Mouse (Mus musculus) frontal cortex, adult (tissue): Measurements from ENCODE around the gene Wdr18.

ENCODE experiments used
- ATAC-seq: cut with Nextera tagmentation; 2 replicates; pipeline ENCODE4 v1.9.2; 2017; ENCODE audit warnings: mild to moderate bottlenecking, moderate library complexity, mixed read lengths; ENCODE audit not compliant: low TSS enrichment

Gene Wdr18

GRCm38 (mm10) chr10:79977324-79977723 lies 17.4 kb downstream of the Wdr18 start:
- no peak for ATAC-seq

GRCm38 (mm10) chr10:79978061-79978460 lies 18.1 kb downstream of the Wdr18 start:
- ATAC-seq, result no peak

GRCm38 (mm10) chr10:79979401-79980155 lies 19.6 kb downstream of the Wdr18 start:
- ATAC-seq, result no peak

GRCm38 (mm10) chr10:79983205-79983604 lies 23.3 kb downstream of the Wdr18 start:
- no peak for ATAC-seq

DNA sequence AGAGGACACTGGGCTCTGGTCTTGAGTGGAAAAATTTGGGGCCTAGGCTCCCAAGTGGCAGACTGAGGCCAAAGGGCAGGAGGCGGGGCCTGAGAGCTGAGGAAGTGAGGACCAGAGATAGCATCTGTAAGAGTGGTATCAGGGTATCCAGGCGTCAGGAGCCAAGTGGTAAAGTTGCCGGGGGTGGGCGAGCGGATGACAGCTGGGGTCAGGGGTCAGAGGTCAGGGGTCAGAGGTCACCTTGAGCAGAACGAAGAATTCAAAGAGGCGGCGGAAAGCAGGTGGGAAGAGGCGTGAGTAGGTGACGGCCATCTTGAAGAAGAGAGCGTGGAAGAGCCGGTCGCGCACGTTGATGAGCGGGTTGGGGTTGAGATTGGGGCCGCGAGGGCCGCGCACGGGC lies 23.7 kb downstream of the Wdr18 start:
- no peak for ATAC-seq

GRCm38 (mm10) chr10:79984195-79984816 lies 24.4 kb downstream of the Wdr18 start, which contains the start of gene Tmem259:
Gene Tmem259, minus strand, starts transcription at chr10:79984330.
- ATAC-seq, result peak; percentile 42

- ATAC-seq, result peak; percentile 79
Observed at GRCm38 (mm10) chr10:79984871-79985270, 24.9 kb downstream of the Wdr18 start.

DNA sequence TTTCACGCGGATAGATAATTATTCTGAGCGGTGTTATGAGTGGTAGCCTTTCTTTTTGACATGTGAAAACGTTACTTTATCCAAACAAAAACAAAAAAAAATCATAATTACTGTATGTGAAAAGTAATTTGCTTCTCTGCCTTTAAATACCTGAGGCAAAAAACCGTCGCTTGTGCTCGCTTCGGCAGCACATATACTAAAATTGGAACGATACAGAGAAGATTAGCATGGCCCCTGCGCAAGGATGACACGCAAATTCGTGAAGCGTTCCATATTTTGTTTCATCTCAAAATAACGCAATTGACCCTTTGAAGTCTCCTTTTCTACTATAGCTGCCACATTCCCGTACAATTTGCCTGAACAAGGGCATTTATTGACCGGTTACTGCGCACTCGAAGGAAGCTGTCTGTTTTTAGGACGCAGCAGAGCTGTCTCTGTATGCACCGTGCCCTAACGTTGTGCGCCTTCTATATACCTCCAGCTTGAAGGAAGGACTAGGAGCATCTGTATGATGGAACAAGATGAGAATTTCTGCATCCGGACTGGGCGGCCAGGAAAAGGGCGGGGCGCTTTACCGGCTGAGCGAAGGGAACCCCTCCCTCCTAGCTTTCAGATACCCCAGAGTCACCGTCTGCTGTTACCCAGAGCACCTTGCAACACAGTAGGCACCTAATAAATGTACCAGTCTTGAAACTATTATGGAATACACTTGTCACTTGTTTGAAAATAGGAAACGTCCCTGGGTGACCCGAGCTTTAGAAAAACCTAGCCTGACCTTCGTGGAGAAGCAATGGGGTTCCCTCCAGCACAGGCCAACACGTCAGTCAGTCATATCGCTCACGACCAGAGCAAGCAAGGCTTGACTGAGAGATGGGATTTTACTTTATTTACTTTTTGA lies 25.6 kb downstream of the Wdr18 start:
- ATAC-seq, result peak; percentile 25; the same call in 1 of the 2 replicates

- no peak for ATAC-seq
Observed at GRCm38 (mm10) chr10:79986232-79986878, 26.4 kb downstream of the Wdr18 start.

GRCm38 (mm10) chr10:79986963-79987362 lies 27.0 kb downstream of the Wdr18 start:
- ATAC-seq, result no peak

DNA sequence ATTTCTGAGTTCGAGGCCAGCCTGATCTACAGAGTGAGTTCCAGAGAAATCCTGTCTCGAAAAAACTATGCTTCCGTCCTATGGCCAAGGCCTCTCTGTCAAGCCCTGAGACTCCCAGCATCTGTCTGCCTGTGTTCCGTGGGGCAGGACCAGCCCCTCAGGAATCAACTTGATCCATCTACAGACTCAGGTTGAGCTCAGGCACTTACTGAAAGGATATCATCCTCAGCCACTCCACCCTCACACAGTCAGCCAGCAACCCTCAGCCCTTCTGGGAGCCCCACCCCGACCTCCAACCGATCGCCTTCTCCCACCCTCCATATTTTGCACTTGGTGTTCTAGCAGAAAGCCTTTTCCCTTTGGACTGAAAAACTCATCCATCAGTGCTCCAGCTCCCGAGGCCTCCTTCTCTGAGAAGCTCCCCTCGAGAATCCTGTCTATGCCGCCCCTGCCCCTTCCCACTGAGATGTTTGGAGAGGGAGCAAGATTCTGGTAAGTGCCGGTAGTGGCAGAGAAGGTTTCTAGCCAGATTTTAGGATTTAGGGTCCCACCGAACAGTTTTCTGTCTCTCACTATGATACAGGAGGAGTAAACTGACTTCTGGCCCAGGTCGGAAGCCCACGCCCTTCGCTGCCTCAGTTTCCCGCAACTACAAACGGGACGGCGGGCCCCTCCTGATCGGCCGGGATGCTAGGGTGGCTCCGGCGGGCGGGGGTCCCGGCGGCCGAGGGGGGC lies 28.0 kb downstream of the Wdr18 start:
- ATAC-seq, result no peak

DNA sequence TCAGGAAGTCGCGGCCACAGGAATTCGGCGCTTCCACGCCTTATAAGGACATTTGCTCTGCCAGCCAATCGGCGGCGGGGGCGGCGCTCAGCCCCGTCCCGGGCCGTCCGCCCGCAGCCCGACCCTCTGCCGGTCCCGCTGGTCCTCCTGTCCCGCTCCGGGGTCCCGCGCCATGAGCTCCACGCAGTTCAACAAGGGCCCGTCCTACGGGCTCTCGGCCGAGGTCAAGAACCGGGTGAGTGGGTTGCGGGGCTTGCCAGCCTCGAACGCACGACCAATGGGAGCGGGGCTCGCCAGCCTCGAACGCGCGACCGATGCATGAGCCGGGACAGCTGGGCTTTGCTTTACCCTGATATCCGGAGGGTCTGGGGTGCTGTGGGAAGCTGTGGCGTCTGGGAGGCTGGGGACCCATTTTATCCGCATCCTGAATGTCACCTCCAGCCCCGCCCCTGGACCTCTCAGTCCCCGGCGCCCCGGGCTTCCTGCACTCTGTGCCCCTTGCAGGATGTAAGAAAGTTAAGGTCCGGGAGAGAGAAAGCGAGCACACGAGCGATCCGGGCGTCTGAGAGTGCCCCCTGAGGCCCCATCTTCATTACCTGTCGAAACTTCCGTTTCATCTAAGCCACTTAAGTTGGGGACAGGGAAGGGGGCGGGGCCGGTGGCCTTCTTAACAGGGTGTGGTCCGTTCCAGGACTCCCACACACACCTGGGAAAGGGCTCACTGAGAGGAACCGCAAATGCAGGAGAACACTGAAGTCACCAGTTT lies 28.7 kb downstream of the Wdr18 start, which contains the start of gene Cnn2:
Gene Cnn2, plus strand, starts transcription at position 79 of the 766 bp plus-strand sequence.
- ATAC-seq, result no peak

DNA sequence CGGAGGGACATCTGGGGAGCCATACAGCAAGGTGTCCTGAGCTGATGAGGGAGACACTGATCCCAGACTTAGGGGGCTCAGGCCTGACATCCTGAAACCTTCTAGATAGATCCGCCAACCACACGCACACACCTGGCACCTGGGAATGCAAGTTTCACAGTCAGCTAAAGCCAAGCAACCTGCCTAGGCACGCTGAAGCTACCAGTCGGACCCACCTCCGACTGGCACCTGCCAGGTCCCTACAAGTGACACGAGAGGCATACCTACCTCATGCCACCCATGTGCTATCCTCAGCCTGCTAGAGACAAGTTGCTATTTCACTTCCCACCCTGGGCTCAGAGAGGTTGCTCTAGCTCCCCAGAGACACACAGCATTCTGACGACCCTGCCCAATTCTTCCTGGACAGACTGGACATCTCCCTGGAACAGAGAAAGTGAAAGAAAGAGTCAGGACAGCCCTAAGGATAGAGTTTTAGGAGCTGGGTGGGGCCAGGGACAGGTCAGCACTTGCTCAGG lies 29.4 kb downstream of the Wdr18 start:
- ATAC-seq, result no peak

GRCm38 (mm10) chr10:79989870-79990269 lies 29.9 kb downstream of the Wdr18 start:
- no peak for ATAC-seq

GRCm38 (mm10) chr10:79991099-79991498 lies 31.1 kb downstream of the Wdr18 start:
- ATAC-seq, result no peak

DNA sequence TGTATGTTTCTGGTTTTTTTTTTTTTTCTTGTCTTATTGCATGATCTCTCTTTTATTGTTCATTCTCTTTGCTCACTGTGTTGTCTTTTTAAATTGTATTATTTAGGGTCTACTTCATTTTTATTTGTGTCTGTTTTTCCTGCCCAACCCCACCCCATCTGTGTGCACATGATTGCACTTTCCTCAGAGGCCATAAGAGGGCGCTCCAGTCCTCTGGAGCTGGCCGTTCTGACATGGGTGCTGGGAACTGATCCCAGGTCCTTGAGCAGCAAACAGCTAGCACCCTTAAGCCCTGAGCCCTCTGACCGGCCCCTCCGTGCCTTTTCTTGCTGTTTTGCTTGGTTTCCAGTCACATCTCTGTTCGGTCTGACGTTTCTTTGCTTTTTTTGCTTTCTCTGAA lies 31.6 kb downstream of the Wdr18 start:
- ATAC-seq, result no peak

DNA sequence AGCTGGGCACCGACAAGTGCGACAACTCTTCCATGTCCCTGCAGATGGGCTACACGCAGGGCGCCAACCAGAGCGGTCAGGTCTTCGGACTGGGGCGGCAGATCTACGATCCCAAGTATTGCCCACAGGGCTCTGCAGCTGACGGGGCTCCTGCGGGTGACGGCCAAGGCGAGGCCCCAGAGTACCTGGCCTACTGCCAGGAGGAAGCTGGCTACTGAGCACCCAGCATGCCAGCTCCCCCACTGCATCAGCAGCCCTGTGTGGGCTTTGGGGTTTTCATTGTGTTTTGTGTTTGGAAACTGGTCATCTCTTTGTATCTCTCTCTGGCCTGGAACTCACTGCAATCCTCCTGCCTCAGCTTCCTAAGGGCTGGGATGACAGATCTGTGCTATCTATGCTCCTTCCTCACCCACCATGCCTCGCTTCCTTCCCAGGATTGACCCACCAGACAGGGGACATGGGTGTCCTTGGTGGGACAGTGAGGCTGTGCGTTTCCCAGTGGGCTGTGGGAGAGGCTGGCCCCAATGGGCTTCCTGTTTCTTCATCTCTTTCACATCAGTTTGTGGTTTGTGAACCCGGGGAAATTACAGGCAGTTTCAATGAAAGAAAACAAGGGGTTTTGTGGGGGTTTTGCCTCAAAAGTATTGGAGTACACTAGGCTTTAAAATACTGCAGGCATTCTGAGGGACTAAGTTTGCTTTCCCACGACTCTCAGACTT lies 34.6 kb downstream of the Wdr18 start:
- no peak for ATAC-seq

DNA sequence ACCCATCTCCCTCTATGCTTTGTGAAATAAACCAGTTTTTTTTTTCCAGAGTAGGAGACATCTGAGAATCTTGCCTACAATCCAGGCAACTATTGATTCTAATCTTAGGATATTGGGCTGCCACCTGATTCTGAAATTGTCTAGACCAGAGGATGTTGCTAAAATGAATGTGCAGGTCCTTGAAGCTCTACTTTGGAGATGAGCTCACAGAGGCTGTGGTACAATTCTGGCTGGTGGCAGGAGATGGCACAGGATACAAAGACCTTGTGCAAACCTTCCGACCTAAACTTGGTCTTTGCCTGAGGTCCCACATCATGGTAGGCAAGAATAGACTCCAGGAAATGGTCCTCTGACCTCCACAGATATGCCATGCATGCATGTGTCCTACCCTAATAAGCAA lies 35.7 kb downstream of the Wdr18 start:
- ATAC-seq, result no peak

DNA sequence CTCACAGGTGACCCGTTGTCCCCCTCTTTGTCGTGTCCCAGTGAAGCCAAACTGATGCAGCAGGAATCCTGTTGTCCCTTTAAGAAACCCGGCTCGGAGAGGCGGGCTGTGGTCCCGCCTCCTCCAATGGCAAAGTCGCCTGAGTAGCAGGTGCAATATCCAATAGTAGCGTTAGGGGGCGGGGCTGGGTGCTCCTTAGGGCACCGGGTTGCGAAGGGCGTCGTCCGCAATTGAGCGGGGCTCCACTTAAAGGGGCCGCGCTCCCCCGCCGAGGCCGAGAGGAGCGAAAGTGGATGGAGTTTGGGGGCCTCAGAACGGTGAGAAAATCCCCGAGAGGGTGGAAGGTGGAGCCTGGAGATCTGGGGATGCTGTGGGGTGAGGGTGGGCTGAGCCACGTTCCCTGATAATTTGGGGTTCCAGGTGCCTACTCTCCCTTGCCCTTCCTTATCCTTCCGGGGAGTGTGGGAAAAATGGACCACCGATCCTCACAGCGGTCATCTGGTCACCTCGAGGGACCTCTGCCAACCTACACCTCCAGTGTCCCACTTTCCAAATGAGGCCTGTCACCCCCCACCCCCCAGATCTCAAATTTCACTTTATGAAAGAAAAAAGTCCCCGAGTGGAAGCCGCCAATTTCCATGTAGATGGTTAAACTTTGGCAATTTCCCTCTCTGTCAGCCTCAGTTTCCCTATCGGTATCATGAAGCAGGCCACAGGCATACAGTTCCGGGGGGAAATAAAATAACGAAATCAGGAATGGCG lies 36.5 kb downstream of the Wdr18 start, which contains the start of gene Abca7:
Gene Abca7, plus strand, starts transcription at position 223 of the 762 bp plus-strand sequence.
- peak; percentile 93 for ATAC-seq
